Comparison of ENCODE assay signal across 25 mouse cellular contexts in the genomic region with DNA sequence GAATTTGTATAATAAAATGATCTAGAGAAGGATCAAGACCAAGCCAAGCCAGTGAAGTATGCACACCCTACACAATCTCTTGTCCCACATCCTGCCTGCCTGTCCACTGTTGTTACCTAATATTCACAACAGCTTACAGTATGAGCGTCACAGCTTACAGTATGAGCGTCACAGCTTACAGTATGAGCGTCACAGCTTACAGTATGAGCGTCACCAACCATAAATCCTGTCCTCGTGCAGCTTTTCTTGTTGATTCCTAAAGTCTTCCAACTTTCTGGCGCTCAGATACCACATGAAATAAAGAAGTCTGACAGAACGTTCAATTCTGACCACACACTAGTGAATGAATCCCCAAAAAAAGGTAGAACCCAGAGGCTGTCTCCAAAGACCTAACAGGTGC. TPM values are rescaled to one million over a fixed set of nuclear protein-coding genes. Genes with fewer than 3 reads are reported as not detected.
DNase-seq lines count a peak whose midpoint lies in the region; ATAC-seq and TF ChIP-seq lines count a peak whose summit lies in the region.
"Had no signal": no experiment of that assay in that cellular context is flagged by ENCODE, and none has a peak within 500 bp of the region (broad histone marks: within the 10 kb centered on the region; RNA-seq: fewer than 3 reads in every experiment).

No protein-coding gene starts in this region.

- no peak overlapping the region for H3K9ac ChIP-seq in heart, adult 2 months (ENCODE audit: low read depth, low read length)
- H3K9ac ChIP-seq: embryonic facial prominence, embryonic 13.5 days; forebrain, embryonic 12.5 days; heart, embryonic 15.5 days; hindbrain, embryonic 14.5 days had no signal

- TF ChIP-seq EP300 in heart, adult 2 months (IDR thresholded peaks at IDR 0.05; ENCODE audit: insufficient read depth, low read depth, low read length): no peak

- ATAC-seq in granulocyte monocyte progenitor cell, adult 5-6 weeks (replicated peaks; ENCODE audit: poor library complexity, severe bottlenecking): 0 out of 2 replicates have a peak, but pooled peaks have one; percentile 8
- ATAC-seq: forebrain, embryonic 16.5 days had no signal

- no peak for TF ChIP-seq CTCF in spleen, adult 2 months (IDR thresholded peaks at IDR 0.05; ENCODE audit: extremely low read depth, insufficient read depth, insufficient read length, insufficient replicate concordance)
- TF ChIP-seq CTCF in heart, adult 2 months (IDR thresholded peaks at IDR 0.05): no peak

- TF ChIP-seq POLR2A in spleen, adult 2 months (IDR thresholded peaks at IDR 0.05; ENCODE audit: low read depth, low read length): no peak
- no peak for TF ChIP-seq POLR2A in heart, adult 2 months (IDR thresholded peaks at IDR 0.05; ENCODE audit: insufficient read depth, low read depth, low read length)

- DNase-seq in spleen, adult 2 months (ENCODE audit: low read depth in 1 of 2, low spot score in 2 of 2): no peak
- DNase-seq in spleen, postnatal 14 days (ENCODE audit: low spot score in 2 of 2): no peak
- DNase-seq in naive thymus-derived CD4-positive, alpha-beta T cell, adult 2 months (ENCODE audit: low read depth): peak; percentile 81
- no peak for DNase-seq in left cerebral cortex, postnatal 14 days (ENCODE audit: low spot score in 2 of 2)
- no peak for DNase-seq in gastrocnemius, postnatal 25 days
- no peak for DNase-seq in heart, adult 2 months
- DNase-seq in natural killer cell, adult 2 months (ENCODE audit: low spot score in 2 of 2): no peak
- DNase-seq: adrenal gland, adult 2 months; adrenal gland, postnatal 25 days; B cell, adult 2 months; cerebellum, adult 18-20 months; cerebellum, adult 9-11 months; cerebellum, postnatal 36 days; gastrocnemius, postnatal 14 days; heart, adult 18-20 months; heart, postnatal 14 days had no signal

- WGBS in spleen, adult 2 months: 66% methylated on average over 7 of the region's 7 CpGs
- 90% methylated on average over 7 of the region's 7 CpGs for WGBS in heart, adult 2 months

- no peaks in the 10 kb centered on the region for H3K4me1 ChIP-seq in spleen, adult 2 months (ENCODE audit: control insufficient read depth, insufficient read depth, insufficient read length)
- H3K4me1 ChIP-seq in heart, adult 2 months (ENCODE audit: control insufficient read depth, insufficient read depth, low read length): peaks cover 3% of the 10 kb centered on the region; the same call in 1 of the 2 replicates
- H3K4me1 ChIP-seq: embryonic facial prominence, embryonic 13.5 days; forebrain, embryonic 12.5 days; heart, embryonic 15.5 days had no signal

- no peaks in the 10 kb centered on the region for H3K27me3 ChIP-seq in spleen, adult 2 months (ENCODE audit: control insufficient read depth, insufficient read depth, low read length)
- no peaks in the 10 kb centered on the region for H3K27me3 ChIP-seq in heart, adult 2 months (ENCODE audit: control insufficient read depth, insufficient read depth, low read length)
- H3K27me3 ChIP-seq: embryonic facial prominence, embryonic 13.5 days; forebrain, embryonic 12.5 days; heart, embryonic 15.5 days had no signal

- intact Hi-C loops in left cerebral cortex, postnatal 14 days (cut with DNase I): no loop called here
- intact Hi-C loops in heart, adult 2 months (cut with DNase I): no loop called here

- no peak overlapping the region for H3K4me3 ChIP-seq in spleen, adult 2 months (ENCODE audit: extremely low read depth, insufficient read depth, insufficient read length)
- no peak overlapping the region for H3K4me3 ChIP-seq in heart, adult 2 months
- H3K4me3 ChIP-seq: embryonic facial prominence, embryonic 13.5 days; forebrain, embryonic 12.5 days; heart, embryonic 15.5 days had no signal

- peaks cover 4% of the 10 kb centered on the region; the same call in 1 of the 2 replicates for H3K79me2 ChIP-seq in heart, adult 2 months (replicated peaks; ENCODE audit: control insufficient read depth, insufficient read depth, low read length)

- peak overlapping the region; percentile 14 for H3K27ac ChIP-seq in spleen, adult 2 months (ENCODE audit: insufficient read depth, low read length)
- H3K27ac ChIP-seq in heart, adult 2 months: no peak overlapping the region
- H3K27ac ChIP-seq: embryonic facial prominence, embryonic 13.5 days; forebrain, embryonic 12.5 days; heart, embryonic 15.5 days; hindbrain, embryonic 14.5 days had no signal

- peaks cover 21% of the 10 kb centered on the region for H3K36me3 ChIP-seq in spleen, adult 2 months (ENCODE audit: control insufficient read depth, insufficient read depth, low read length)
- peaks cover 9% of the 10 kb centered on the region for H3K36me3 ChIP-seq in heart, adult 2 months (ENCODE audit: control insufficient read depth, insufficient read depth, low read length)

RNA-seq across cellular contexts. Expression of a gene that starts 6.8 kb away (rescaled TPM):
- polyA plus RNA-seq in spleen, adult 2 months (2012; rRNA removed): 4.6 and 7.7 TPM in 2 replicates
- 17.0 and 24.8 TPM in 2 replicates for total RNA-seq in granulocyte monocyte progenitor cell, adult 5-6 weeks (2014; fragmentation: Nextera tagmentation)
- total RNA-seq in granulocyte monocyte progenitor cell, adult 5-6 weeks (2017): 42.7 and 42.8 TPM in 2 replicates
- total RNA-seq in left cerebral cortex, postnatal 14 days (2021): 10 to 100 TPM; 86.3 to 87.5 TPM
- 10 to 100 TPM; 33.6 to 36.4 TPM for total RNA-seq in gastrocnemius, postnatal 25 days (2021)
- total RNA-seq in heart, adult 2 months (2021): 10 to 100 TPM; 46.1 to 57.1 TPM
- 13.5 and 18.6 TPM in 2 replicates for polyA plus RNA-seq in heart, adult 2 months (2012; rRNA removed)

RNA-seq across cellular contexts. Expression of a gene that starts 24.2 kb away (rescaled TPM):
- polyA plus RNA-seq in spleen, adult 2 months (2012; rRNA removed): 9.0 and 10.5 TPM in 2 replicates
- total RNA-seq in granulocyte monocyte progenitor cell, adult 5-6 weeks (2014; fragmentation: Nextera tagmentation): 41.2 and 45.9 TPM in 2 replicates
- 103 and 109 TPM in 2 replicates for total RNA-seq in granulocyte monocyte progenitor cell, adult 5-6 weeks (2017)
- 10 to 100 TPM; 52.5 to 55.3 TPM for total RNA-seq in left cerebral cortex, postnatal 14 days (2021)
- 10 to 100 TPM; 19.9 to 20.6 TPM for total RNA-seq in gastrocnemius, postnatal 25 days (2021)
- 10 to 100 TPM; 30.5 to 33.2 TPM for total RNA-seq in heart, adult 2 months (2021)
- 6.0 and 13.0 TPM in 2 replicates for polyA plus RNA-seq in heart, adult 2 months (2012; rRNA removed)

RNA-seq across cellular contexts. Expression of a gene that starts 44.3 kb away (rescaled TPM):
- 0.79 and 1.1 TPM in 2 replicates for polyA plus RNA-seq in spleen, adult 2 months (2012; rRNA removed)
- total RNA-seq in granulocyte monocyte progenitor cell, adult 5-6 weeks (2014; fragmentation: Nextera tagmentation): not detected in 2 replicates
- 0.15 and 1.4 TPM in 2 replicates for total RNA-seq in granulocyte monocyte progenitor cell, adult 5-6 weeks (2017)
- total RNA-seq in left cerebral cortex, postnatal 14 days (2021): not detected
- total RNA-seq in gastrocnemius, postnatal 25 days (2021): not detected
- total RNA-seq in heart, adult 2 months (2021): under 1 TPM in 1 of 2 experiments, not detected in 1; 0.30 TPM
- polyA plus RNA-seq in heart, adult 2 months (2012; rRNA removed): 0.06 TPM in 2 replicates
- total RNA-seq: adrenal gland, adult 2 months; adrenal gland, postnatal 25 days; gastrocnemius, adult 18-20 months; gastrocnemius, postnatal 14 days; heart, postnatal 14 days had no signal
- polyA plus RNA-seq: adrenal gland, adult 2 months; embryonic facial prominence, embryonic 13.5 days; forebrain, embryonic 12.5 days; forebrain, embryonic 16.5 days; frontal cortex, adult 2 months; heart, embryonic 11.5 days; heart, embryonic 15.5 days; hindbrain, embryonic 14.5 days had no signal
